Mouse (Mus musculus) lung, postnatal 10 days (tissue): ENCODE results near the gene a.

Experiments
- DNase-seq: peaks from one replicate; pipeline ENCODE4 v3.0.0; 2021

The a gene

GRCm38 (mm10) chr2:154785284-154785683 lies 5.9 kb upstream of the a start:
- no peak for DNase-seq

DNA sequence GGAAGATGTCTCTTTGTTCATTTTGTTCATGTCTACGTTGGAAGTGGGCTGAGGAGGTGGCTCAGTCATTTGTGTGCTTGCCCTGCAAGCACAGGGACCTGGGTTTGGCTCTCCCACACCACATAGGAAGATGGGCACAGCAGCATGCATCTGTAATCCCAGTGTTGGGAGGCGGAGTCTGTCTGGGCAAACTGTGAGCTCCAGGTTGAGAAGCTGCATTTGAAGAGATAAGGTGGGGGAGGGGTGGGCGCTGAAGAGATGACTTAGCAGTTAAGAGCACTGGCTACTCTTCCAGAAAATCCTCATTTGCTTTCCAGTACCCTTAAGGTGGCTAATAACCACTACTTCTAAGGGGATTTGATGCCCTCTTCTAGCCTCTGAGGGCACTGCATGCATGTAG lies 5.0 kb upstream of the a start:
- DNase-seq, result no peak

- no peak for DNase-seq
These were observed 4.4 kb upstream of the a start for GRCm38 (mm10) chr2:154786776-154787175.

DNA sequence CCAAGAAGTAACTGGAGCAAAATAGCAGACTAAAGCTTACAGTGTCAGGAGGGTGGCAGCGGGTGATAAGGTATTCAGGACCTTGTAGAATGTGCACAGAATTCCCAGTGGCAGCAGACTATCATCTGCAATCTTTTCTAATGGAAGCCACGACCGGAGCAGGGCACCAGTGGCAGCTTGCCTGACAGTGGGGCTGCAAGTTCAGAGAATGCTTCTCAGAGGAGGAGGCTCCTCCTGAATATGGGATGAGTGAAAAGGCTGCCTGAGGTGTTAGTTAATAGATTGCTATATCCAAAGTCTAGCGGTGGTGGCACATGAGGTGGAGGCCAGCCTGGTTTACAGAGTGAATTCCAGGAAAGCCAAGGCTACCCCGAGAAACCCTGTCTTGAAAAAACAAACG lies 1.8 kb upstream of the a start:
- DNase-seq, result no peak

DNA sequence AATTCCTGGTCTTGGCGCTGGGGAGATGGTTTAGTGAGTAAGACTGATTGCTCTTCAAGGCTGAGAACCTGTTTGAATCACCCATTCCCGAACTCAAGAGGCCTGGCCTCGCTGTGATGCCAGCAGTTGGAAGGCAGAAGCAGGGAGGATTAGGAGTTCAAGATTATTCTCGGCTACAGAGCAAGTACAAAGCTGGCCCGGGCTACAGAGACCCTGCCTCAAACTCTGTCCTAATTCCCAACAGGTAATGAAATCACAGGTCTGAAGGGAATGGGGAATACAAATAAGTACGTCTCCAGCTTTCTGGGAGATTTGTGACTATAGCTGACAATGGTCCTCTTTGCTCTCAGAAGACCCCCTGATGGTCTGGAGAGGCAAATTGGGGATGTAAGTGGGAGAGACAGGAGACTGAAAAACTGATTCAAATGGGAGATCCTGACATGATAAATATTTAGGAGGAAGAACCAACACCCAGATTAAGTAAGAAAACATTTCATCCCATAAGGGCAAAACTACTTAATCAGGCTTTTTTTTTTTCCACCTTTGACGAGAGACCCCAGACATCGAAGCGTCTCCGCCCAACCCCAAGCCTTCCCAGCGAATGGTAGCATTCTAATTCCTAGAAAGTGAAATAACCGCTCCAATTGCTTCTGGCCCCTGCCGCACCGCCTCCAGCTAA lies 1.1 kb upstream of the a start:
- no peak for DNase-seq

DNA sequence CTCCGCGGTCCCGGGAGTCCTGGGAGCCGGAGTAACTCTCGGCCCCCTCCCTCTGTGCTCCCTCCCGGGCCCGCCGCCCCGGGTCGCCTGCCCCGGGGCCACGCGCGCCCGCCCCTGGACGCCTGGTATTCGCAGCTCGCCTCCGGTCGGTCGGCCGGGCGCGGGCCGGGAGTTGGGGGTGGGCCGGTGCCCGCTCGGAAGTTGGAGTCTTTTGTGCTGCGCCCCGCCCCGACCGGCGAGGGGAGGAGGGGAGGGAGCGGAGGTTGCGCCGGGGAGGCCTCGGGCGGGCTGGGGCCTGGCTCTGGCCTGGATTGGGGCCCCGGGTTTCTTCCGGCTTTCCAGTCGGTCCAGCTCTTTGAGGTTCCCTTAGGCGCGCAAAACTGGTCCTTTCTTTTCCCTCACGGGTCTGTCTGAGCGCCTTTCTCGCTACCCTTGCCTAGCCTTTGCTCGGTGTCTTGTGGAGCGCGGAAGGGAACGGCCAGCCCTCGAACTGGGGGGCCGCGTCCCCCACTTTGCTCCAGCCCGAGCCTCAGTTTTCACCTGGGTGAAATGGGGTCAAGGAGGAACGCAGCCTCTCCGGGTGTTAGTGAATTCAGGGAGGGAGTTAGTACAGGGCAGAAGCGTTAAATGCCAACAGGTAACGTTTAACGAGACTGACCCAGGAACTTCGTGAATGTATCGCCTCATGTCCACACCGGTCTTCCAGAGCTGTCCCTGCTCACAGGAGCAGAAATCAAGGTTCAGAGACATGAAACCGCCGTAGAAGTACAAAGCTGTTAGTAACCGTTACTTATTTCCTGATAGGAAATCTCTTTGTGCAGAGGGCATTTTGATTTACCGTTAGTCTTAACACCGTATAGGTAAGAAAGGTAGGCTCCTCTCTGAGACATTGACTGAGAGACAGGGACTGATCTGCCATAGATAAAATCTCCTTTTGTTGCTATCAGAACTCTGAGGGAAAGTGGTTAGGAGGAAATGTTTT lies 750 bp downstream of the a start:
- peak; percentile 89 for DNase-seq

DNA sequence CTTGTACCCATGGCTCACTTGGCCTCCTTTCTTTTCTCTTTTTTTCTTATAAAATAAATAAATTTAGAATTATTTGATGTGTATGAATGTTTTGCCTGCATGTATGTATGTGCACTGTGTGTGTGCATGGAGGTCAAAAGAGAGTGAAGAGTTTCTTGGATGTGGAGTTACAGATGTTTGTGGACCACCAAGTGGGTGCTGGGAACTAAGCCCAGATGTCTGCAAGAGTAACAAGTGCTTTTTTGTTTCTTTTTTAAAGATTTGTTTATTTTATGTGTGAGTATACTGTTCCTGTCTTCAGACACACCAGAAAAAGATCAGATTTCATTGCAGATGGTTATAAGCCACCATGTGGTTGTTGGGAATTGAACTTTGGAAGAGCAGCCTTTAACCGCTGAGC lies 12.2 kb downstream of the a start:
- DNase-seq, result no peak

- no peak for DNase-seq
These were observed 12.6 kb downstream of the a start for GRCm38 (mm10) chr2:154803845-154804244.

- no peak for DNase-seq
These were observed 16.5 kb downstream of the a start for GRCm38 (mm10) chr2:154807689-154808088.

- peak; percentile 50 for DNase-seq
These were observed 18.0 kb downstream of the a start for GRCm38 (mm10) chr2:154809107-154809762.

DNA sequence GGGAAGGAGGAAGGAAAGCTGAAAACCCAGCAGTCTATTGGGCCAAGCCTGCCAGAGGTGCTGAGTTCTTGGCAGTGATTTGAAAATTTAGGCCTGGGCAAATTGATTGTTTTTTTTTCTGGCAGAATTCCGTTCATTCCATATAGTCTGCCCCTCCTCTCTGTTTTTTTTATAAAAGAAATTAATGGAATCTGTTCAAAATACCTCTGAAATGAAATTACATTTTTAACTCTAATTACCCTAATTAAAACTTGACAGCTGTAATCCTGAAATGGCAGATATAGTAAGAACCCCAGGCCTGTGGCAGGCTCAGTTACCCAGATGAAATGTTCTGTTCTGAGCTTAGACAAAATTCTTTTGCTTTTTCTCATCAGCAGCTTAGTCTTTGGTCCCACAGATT lies 19.6 kb downstream of the a start:
- no peak for DNase-seq

- no peak for DNase-seq
These were observed 22.2 kb downstream of the a start for GRCm38 (mm10) chr2:154813426-154813825.

GRCm38 (mm10) chr2:154817089-154817488 lies 25.9 kb downstream of the a start:
- DNase-seq, result no peak

DNA sequence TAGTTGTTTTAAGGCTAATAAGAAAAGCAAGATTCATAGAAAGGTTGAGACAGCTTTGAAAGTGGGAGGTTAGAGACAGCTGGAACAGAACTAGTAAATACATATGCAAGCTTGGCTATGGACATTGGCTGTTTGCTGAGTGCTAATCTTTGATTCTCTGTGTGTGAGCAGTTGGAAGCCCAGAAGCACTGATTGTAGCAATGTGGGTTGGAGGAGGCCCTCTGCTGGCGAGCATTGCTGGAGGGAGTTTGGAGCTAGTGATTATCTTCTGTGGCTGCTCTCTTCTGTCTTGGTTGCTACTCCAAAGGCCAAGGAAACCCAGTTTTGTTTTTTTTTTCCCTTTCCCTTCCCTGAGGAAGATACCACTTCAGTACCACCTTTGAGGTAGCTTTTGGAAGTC lies 26.6 kb downstream of the a start:
- DNase-seq, result peak; percentile 68

DNA sequence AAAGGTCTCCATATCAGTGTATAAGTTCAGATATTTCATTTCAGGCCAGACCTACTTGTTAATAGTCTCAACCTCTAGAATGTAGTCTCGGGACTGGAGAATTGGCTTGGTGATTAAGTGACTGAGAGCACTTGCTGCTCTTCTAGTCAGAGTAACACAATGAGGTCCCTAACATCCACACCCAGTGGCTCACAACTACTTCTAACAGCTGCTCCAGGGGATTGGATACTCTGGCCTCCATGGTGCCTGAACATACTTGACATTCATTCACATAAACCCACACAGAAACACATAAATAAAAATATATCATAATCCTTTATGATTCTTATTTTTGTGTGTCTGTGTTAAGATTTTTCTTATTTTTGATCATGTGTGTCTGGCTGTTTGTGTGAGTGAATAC lies 27.4 kb downstream of the a start:
- DNase-seq, result no peak

- no peak for DNase-seq
These were observed 29.1 kb downstream of the a start for GRCm38 (mm10) chr2:154820346-154820745.

DNA sequence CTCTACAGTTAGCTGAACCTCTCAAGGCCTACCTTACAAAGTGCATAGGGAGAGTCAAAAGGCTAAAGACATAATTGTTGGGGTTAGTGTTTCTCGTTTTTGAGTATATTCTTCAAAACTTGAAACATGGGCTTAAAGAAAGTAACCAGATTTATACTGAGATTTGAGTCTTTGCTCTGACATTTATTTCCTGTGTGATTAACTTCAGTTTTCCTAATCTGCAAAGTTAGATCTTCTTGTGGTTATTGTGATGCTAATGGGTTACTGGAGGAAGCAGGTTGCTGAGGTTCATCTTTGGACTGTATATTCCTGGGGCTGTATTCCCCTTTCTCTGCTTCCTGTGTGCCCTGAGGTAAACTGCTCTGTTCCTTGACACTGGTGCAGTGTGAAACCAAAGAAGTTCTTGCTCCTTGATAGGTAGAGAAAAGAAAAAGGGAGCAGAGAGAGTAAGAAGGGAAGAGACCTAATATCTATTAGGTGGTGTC lies 34.9 kb downstream of the a start:
- DNase-seq, result no peak

DNA sequence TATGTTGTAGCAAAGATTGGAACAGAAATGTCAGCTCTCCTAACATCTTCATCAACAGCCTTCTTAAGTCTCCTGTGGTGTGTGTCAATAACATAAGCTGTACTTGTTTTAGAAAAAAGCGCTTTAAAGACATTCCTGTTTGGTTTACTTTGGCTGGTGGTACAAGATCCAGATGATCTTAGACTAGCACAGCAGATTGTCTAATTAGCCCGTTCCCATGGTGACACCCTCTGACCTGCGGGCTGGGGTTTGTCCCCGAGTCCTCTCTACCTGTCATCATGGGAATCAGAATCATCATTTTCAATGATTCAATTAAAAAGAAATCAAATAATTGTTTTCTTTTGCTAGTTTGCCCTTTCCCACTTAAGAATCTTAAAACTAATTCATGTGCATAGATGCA lies 36.3 kb downstream of the a start:
- no peak for DNase-seq

GRCm38 (mm10) chr2:154832471-154832870 lies 41.3 kb downstream of the a start:
- DNase-seq, result no peak

GRCm38 (mm10) chr2:154834149-154834865 lies 43.1 kb downstream of the a start:
- no peak for DNase-seq

DNA sequence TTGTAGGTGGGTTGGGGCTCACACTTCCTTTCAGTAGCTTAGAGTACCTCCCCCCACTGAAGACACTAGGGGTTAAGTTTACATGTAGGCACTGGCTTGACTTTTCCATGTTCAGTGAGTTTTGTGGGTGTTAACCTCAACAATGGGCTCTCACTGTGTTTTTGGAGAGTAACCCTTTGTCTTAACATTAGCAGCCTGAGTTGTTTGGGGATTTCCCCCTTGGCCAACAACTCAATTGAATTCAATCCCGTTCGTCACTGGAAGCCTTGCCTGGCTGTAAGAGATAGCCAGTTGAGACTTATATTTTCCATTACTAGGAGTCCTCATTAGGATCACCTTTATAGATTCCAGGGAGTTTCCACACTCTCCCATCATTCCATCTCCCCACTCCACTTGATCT lies 45.3 kb downstream of the a start:
- DNase-seq, result no peak

- no peak for DNase-seq
These were observed 56.9 kb downstream of the a start for GRCm38 (mm10) chr2:154848086-154848485.

- DNase-seq, result peak; percentile 75
These were observed 64.2 kb downstream of the a start for GRCm38 (mm10) chr2:154855383-154855782.
